Mouse (Mus musculus) forebrain, embryonic 11.5 days (tissue): ENCODE results near the gene Rpl36al. TPM values are rescaled to one million over a fixed set of nuclear protein-coding genes. Genes with fewer than 3 reads are reported as not detected.

Experiments
- microRNA-seq: library from miRNA; unstranded; fragments of <30 nt; microRNA quantifications from one replicate; pipeline ENCODE4, GENCODE M21; 2016; ENCODE audit not compliant: insufficient number of aligned reads
- polyA plus RNA-seq: library from polyadenylated mRNA; unstranded; fragments of >200 nt; fragmentation: Nextera tagmentation; extraction: Ambion mirVana; gene quantifications from 2 replicates; pipeline ENCODE4 v1.2.1, GENCODE M21; 2014

The Rpl36al gene
- polyA plus RNA-seq, 1 experiment from 2014 or later: 487 TPM

Small RNAs within 50 kb of the gene (microRNA-seq; reads per million reads assigned to microRNA genes)
- gene Gm47287 (not detected), gene Gm47295 (not detected)

Other genes with a start within 250 kb of the Rpl36al start
- 1,243 and 1,383 TPM in 2 replicates for gene Rps29, start 24.9 kb downstream of the Rpl36al start, polyA plus RNA-seq
- 33.8 and 38.4 TPM in 2 replicates for gene Lrr1, start 15.3 kb downstream of the Rpl36al start, polyA plus RNA-seq
- 40.6 and 42.3 TPM in 2 replicates for gene Mgat2, start 74 bp upstream of the Rpl36al start, polyA plus RNA-seq
- 42.2 and 43.4 TPM in 2 replicates for gene Gm49383, start 13.0 kb upstream of the Rpl36al start, polyA plus RNA-seq
- 17.1 and 20.0 TPM in 2 replicates for gene Dnaaf2, start 14.3 kb upstream of the Rpl36al start, polyA plus RNA-seq
- gene Gm49384, start 20.2 kb upstream of the Rpl36al start, polyA plus RNA-seq: 43.2 and 46.6 TPM in 2 replicates
- 33.7 and 35.7 TPM in 2 replicates for gene Pole2, start 44.1 kb upstream of the Rpl36al start, polyA plus RNA-seq
- gene Klhdc1, start 57.1 kb upstream of the Rpl36al start, polyA plus RNA-seq: 3.1 and 3.8 TPM in 2 replicates
- gene Klhdc2, start 112.6 kb upstream of the Rpl36al start, polyA plus RNA-seq: 237 and 242 TPM in 2 replicates
- 92.2 and 98.0 TPM in 2 replicates for gene Nemf, start 173.1 kb upstream of the Rpl36al start, polyA plus RNA-seq
- 48.7 and 59.7 TPM in 2 replicates for gene Arf6, start 188.1 kb upstream of the Rpl36al start, polyA plus RNA-seq
- gene Gm9887, start 188.4 kb upstream of the Rpl36al start, polyA plus RNA-seq: 0.80 and 2.3 TPM in 2 replicates